Mouse (Mus musculus): ENCODE measurements at regions not wholly inside any gene's neighbourhood (a gene's known extent, or its start where the extent isn't known, plus 50 kb on each side); places are given as distances from the start of the nearest gene placed in this dataset.
"Not testable (repeated sequence)": the region's sequence is repeated elsewhere in the genome, so short reads cannot be mapped to it uniquely, and the experiment has no call there.

DNA sequence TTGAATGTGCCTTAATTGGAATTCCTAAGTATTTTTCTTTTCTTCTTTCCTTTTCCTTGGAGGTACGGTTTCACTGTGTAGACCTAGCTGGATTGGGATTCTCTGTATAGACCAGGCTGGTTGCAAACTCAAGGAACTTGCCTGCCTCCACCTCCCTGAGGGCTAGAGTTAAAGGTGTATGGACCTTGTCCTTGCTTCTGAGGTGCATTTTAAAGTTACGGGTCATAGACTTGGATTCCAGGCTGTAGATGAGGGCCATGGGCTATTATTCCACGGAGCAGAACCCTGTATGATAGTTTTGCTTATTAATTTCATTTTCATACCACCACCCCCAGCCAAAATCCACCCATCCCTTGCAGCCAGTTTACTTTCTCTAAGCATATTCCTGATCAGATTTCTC lies 50.7 kb upstream of the Wdr26 start:
- ATAC-seq (ENCODE audit: extremely low read depth, insufficient number of reproducible peaks, low FRiP score, poor library complexity, severe bottlenecking): no peak

- no peak for ATAC-seq (ENCODE audit: extremely low read depth, insufficient number of reproducible peaks, low FRiP score, poor library complexity, severe bottlenecking)
Measured at GRCm38 (mm10) chr1:181263216-181263615, 51.4 kb upstream of the Wdr26 start.

- not testable (repeated sequence) for ATAC-seq (ENCODE audit: extremely low read depth, insufficient number of reproducible peaks, low FRiP score, poor library complexity, severe bottlenecking)
Measured at GRCm38 (mm10) chr1:181270469-181270868, 58.7 kb upstream of the Wdr26 start.

- no peak for ATAC-seq (ENCODE audit: extremely low read depth, insufficient number of reproducible peaks, low FRiP score, poor library complexity, severe bottlenecking)
Measured at GRCm38 (mm10) chr1:181271164-181271563, 59.4 kb upstream of the Wdr26 start.

- no peak for ATAC-seq (ENCODE audit: extremely low read depth, insufficient number of reproducible peaks, low FRiP score, poor library complexity, severe bottlenecking)
Measured at GRCm38 (mm10) chr1:181271821-181272220, 60.0 kb upstream of the Wdr26 start.

GRCm38 (mm10) chr1:181272622-181273296 lies 61.0 kb upstream of the Wdr26 start:
- ATAC-seq (ENCODE audit: extremely low read depth, insufficient number of reproducible peaks, low FRiP score, poor library complexity, severe bottlenecking): peak; percentile 87

DNA sequence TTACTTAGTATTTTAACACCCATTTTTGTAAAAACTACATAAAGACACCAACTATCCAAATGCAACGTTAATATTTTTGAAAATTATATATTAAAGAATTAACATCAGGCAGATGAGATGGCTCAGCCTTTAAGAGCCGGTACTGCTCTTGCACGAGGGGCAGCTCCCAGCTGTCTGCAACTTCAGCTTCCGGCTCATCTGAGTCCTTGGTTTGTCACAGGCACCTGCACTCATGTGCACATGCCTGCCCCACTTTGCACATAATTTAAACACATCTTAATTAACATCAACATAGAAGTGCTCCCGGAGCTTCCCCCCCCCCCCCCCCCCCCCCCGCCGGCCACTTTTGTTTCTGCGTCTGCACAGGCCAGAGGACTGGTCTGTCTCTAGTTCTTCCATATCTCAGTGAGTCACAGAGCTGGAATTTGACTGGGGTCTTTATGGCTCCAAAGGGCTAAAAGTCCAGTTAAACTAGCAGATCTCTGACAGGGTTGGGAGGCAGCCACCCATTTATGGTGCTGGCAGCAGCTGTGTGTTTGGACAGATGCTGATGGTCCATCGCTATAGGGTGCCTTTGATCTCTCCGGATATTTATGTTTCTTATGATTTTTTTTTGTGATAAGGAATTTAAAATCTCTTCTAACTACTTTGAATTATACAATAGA lies 61.9 kb upstream of the Wdr26 start:
- no peak for ATAC-seq (ENCODE audit: extremely low read depth, insufficient number of reproducible peaks, low FRiP score, poor library complexity, severe bottlenecking)

GRCm38 (mm10) chr1:181280826-181281225 lies 69.0 kb upstream of the Wdr26 start:
- ATAC-seq (ENCODE audit: extremely low read depth, insufficient number of reproducible peaks, low FRiP score, poor library complexity, severe bottlenecking): no peak

DNA sequence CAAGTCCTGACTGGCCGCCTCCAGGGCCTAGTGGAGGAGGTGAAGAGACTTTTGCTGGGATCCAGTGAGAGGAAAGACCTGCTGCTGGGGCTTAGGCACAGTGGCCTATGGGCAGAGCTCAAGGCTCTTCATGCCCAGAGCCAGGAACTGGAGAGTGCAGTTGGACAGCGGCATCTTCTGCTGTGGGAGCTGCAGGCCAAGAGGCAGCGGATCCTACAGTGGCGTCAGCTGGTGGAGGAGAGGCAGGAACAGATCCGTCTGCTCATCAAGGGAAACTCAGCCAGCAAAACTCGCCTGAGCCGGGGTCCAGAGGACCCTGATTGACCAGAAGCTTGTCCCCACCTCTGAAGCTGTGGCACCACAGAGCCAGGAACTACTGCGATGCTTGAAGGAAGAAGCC lies 69.4 kb upstream of the Cnih3 start:
- ATAC-seq (ENCODE audit: extremely low read depth, insufficient number of reproducible peaks, low FRiP score, poor library complexity, severe bottlenecking): not testable (repeated sequence)

DNA sequence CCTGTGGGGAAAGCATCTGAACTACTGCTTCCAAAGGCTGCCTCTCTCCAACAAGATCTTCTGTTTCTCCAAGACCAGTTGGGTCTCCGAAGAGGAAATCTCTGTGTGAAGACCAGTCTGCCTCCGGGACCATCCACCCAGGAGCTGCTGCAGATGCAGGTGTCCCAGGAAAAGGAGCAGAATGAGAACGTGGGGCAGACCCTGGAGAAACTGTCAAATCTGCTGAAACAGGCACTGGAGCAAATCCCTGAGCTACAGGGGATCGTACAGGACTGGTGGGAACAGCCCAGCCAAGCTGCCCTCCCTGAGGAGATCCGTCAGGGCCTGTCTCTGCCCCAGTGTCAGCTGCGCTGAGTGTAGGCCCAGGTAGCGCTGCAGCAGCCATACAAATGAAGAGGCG lies 68.9 kb upstream of the Cnih3 start:
- ATAC-seq (ENCODE audit: extremely low read depth, insufficient number of reproducible peaks, low FRiP score, poor library complexity, severe bottlenecking): not testable (repeated sequence)

GRCm38 (mm10) chr1:181284301-181285197 lies 67.9 kb upstream of the Cnih3 start:
- peak; percentile 31; the same call in 1 of the 2 replicates for ATAC-seq (ENCODE audit: extremely low read depth, insufficient number of reproducible peaks, low FRiP score, poor library complexity, severe bottlenecking)

DNA sequence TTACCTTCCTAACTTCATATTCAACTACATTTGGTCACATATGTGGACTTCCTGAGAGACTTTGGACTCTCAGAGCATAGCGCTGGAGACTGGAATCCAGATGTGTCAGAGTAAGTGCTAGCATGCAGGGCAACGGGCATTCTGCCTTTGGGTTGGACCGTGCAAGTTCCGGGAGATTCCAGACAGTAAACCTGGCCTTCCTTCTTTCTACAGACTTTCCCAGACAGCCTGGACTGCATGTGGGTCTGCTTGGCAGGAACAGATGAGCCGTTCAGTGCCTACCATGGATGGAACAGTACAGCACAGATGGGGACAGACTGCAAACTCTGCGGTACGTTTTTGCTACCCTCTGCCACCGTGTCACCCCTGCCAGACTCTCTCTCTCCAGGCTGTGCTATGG lies 66.8 kb upstream of the Cnih3 start:
- ATAC-seq (ENCODE audit: extremely low read depth, insufficient number of reproducible peaks, low FRiP score, poor library complexity, severe bottlenecking): no peak

DNA sequence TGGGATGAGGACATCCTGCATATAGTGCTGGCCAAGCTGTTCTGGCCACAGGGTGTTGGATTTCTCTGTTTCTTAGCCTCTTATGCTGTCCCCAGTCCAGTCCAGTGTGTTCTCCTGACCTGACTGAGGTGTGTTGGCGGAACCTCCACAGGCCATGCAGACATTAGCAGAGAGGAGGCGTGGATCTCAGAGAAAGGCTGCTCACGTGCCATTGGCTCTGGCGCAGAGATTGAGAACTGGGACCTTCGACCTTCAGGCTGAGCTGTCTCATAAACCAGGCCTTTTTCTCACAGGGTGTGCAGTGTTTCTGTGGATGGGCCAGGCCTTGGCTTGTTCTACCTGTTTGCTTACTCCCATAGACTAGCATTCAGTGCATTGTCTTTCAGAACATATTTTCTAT lies 66.3 kb upstream of the Cnih3 start:
- no peak for ATAC-seq (ENCODE audit: extremely low read depth, insufficient number of reproducible peaks, low FRiP score, poor library complexity, severe bottlenecking)

DNA sequence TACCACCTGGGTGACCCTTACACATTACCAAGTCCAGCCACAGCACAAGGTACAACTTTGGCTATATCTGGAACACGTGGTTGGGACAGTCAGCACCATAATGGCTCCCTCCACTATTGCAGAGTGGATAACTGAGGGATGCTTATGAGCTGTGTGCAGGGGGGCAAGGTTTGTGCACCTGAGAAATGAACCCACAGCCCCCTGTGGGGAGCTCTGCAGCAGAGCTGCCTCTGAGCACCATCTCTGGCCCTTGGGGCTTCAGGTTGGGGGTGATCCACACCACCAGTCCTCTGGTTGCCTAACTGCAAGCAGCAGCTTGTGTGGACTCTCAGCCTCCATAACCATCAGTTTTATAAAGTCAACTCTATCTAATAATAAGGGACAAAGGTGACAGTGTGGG lies 65.3 kb upstream of the Cnih3 start:
- no peak for ATAC-seq (ENCODE audit: extremely low read depth, insufficient number of reproducible peaks, low FRiP score, poor library complexity, severe bottlenecking)

GRCm38 (mm10) chr1:181289385-181290035 lies 62.9 kb upstream of the Cnih3 start:
- no peak for ATAC-seq (ENCODE audit: extremely low read depth, insufficient number of reproducible peaks, low FRiP score, poor library complexity, severe bottlenecking)

GRCm38 (mm10) chr1:181291202-181291601 lies 61.2 kb upstream of the Cnih3 start:
- ATAC-seq (ENCODE audit: extremely low read depth, insufficient number of reproducible peaks, low FRiP score, poor library complexity, severe bottlenecking): no peak

DNA sequence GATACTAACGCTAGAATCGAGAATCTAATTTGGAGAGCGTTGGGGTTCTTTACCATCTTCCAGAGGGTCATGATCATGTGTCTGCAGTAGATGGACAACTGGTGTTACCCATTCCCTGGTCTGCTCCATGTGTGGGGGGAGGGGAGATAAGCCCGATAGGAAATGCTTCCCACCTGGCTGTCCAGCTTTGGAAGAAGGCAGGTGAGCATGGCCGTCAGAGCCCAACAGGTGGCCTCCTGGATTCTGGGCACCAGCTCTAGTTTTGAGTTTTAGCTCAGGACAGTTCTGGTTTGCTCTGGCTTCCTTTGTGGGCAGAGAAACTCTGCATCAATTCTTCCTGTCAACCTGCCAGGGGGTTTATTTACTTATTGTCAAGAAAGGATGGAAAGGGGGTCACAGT lies 60.5 kb upstream of the Cnih3 start:
- no peak for ATAC-seq (ENCODE audit: extremely low read depth, insufficient number of reproducible peaks, low FRiP score, poor library complexity, severe bottlenecking)

DNA sequence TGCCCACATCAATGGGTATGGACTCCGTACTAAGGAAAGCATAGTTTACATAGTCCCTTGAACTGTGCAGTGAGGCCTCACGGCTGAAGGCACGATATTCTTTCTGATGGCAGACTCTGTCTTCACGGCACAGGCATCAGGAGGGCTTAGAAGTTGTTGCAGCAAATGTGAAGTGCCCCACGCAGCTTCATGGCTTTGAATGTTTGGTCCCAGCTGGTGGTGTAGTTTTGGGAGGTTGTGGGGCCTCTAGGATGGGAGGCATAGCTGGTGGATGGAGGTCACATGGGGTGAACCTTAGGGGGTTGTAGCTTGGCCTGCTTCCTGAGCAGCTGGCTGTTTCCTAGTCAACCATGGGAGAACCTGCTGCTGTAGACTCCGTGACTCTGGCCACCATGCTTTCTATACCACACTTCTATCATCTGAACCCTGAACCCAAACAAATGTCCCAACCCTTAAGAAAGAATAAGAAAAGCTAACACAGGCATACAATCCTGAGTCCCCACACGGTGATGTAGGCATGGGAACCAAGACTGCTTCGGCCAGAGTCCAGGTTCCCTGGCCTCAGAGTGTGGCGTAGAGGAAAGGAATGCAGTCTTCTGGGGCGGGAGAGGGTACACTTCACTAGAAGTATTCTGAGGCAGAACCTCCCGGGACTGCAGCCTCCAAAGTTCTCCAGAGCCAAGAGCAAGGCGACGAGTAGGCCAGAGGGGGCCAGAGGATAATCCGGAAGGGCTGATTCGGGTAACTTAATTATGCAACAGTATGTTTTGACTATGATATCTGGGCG lies 59.2 kb upstream of the Cnih3 start:
- ATAC-seq (ENCODE audit: extremely low read depth, insufficient number of reproducible peaks, low FRiP score, poor library complexity, severe bottlenecking): no peak

- ATAC-seq (ENCODE audit: extremely low read depth, insufficient number of reproducible peaks, low FRiP score, poor library complexity, severe bottlenecking): no peak
Measured at GRCm38 (mm10) chr1:181295651-181296050, 56.8 kb upstream of the Cnih3 start.

Data from neutrophil, adult 5-6 weeks (primary cell).